Mouse (Mus musculus): ENCODE data around the gene Syngr2. TPM values are rescaled to one million over a fixed set of nuclear protein-coding genes. Genes with fewer than 3 reads are reported as not detected.

Syngr2 gene
- polyA plus RNA-seq, 1 experiment, result 90.0 TPM

DNA sequence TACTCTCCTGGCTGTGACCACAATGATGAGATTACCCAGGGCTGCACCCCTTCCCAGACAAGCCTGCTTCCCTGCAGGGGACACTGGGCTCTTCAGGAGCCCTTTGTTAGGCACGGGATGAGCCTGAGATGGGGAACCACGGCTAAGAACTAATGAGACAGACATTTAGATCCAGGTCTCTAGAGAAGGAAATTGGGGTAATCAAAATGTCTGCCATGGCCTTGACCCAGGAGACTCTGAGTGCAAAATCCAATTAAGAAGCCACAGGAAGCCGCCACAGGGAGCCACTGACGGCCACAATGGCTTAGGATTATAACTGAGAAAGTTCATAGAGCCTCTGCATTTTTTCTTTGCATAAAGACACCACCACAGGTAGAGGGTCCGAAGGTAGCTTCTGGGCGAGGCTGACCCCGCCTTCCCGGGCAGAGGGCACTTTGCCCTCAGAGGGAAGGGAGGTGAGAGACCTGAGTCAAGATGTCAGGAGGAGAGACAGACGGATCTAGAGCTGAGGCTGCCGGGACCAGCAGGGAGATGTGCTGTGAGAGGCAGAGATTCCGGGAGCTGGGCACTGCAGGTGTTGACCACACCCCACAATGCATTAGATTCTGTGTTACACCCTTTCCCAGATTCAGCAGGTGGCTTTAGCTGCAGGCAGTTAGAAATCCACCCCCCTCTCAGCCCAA is 53.8 kb downstream of the Syngr2 start:
- no peak for DNase-seq (ENCODE audit: low spot score)

Other genes starting within 250 kb of the Syngr2 start
- gene Tnrc6c, start 155.4 kb upstream of the Syngr2 start, polyA plus RNA-seq (2012; rRNA removed), result 11.9 and 19.1 TPM in 2 replicates
- gene Tmc8, start 27.6 kb upstream of the Syngr2 start, polyA plus RNA-seq (2012; rRNA removed), result 3.1 and 3.4 TPM in 2 replicates
- gene Tmc6, start 27.5 kb upstream of the Syngr2 start, polyA plus RNA-seq (2012; rRNA removed), result 48.2 and 55.4 TPM in 2 replicates
- gene 6030468B19Rik, start 12.0 kb upstream of the Syngr2 start, polyA plus RNA-seq (2012; rRNA removed), result 0.06 TPM in 1 of 2 replicates, not detected in the other
- gene Gm20708, start within 50 bp of the Syngr2 start, polyA plus RNA-seq (2012; rRNA removed), result 0.22 TPM in 1 of 2 replicates, not detected in the other
- 11.8 and 13.1 TPM in 2 replicates for gene Afmid, start 16.3 kb downstream of the Syngr2 start, polyA plus RNA-seq (2012; rRNA removed)
- 6.5 and 8.8 TPM in 2 replicates for gene Tk1, start 16.4 kb downstream of the Syngr2 start, polyA plus RNA-seq (2012; rRNA removed)
- gene Birc5, start 39.6 kb downstream of the Syngr2 start, polyA plus RNA-seq (2012; rRNA removed), result 3.3 and 4.3 TPM in 2 replicates
- gene Tmem235, start 51.1 kb downstream of the Syngr2 start, polyA plus RNA-seq (2012; rRNA removed), result not detected in 2 replicates
- 13.7 and 16.3 TPM in 2 replicates for gene Tha1, start 63.8 kb downstream of the Syngr2 start, polyA plus RNA-seq (2012; rRNA removed)
- 7.8 and 9.8 TPM in 2 replicates for gene Socs3, start 160.4 kb downstream of the Syngr2 start, polyA plus RNA-seq (2012; rRNA removed)
- gene Pgs1, start 176.6 kb downstream of the Syngr2 start, polyA plus RNA-seq (2012; rRNA removed), result 24.6 and 31.2 TPM in 2 replicates

Data from urinary bladder, adult 2 months (tissue).